Mouse (Mus musculus): ENCODE measurements around the gene Sypl2. TPM values are rescaled to one million over a fixed set of nuclear protein-coding genes. Genes with fewer than 3 reads are reported as not detected.
"Not testable (repeated sequence)": the region's sequence is repeated elsewhere in the genome, so short reads cannot be mapped to it uniquely, and the experiment has no call there.

The Sypl2 gene
- under 1 TPM in 3 of 26 experiments, not detected in 23; 0.13 to 0.24 (median 0.18) TPM for total RNA-seq (2018; cell fraction: chromatin; rRNA removed)
- under 1 TPM in 4 of 26 experiments, not detected in 22; under 0.01 to 0.10 (median 0.05) TPM for total RNA-seq (2018; cell fraction: cytosol; rRNA removed)
- under 1 TPM in 2 of 26 experiments, not detected in 24; 0.14 to 0.16 TPM for total RNA-seq (2018; cell fraction: nucleus; rRNA removed)
- 0.04 TPM in 1 of 3 replicates, not detected in the others for polyA plus RNA-seq (2018)

- Histone ChIP-seq H3K27ac (no peak within 1 kb of the TSS), H3K36me3 (ENCODE audit: inconsistent target) (no peaks in the 10 kb centered on the region), H3K4me3 (ENCODE audit: inconsistent target) (peak within 1 kb of the TSS; percentile 26), H3K79me2 (ENCODE audit: inconsistent target) (no peaks in the 10 kb centered on the region)
- WGBS (ENCODE audit: missing documents) = 7% methylated on average over 44 of the region's 44 CpGs
Measured at GRCm38 (mm10) chr3:108226558-108227350, at the start of gene Sypl2. Gene Sypl2 (minus strand): TSS chr3:108226648.

- Histone ChIP-seq H3K79me2 (ENCODE audit: inconsistent target) (peaks cover 72% of the 10 kb centered on the region), H3K27ac (no peak overlapping the region), H3K36me3 (ENCODE audit: inconsistent target) (peaks cover 23% of the 10 kb centered on the region; the same call in 1 of the 2 replicates), H3K4me3 (ENCODE audit: inconsistent target) (no peak overlapping the region)
- WGBS (ENCODE audit: missing documents) = 27% methylated on average over 3 of the region's 3 CpGs
Measured at GRCm38 (mm10) chr3:108259319-108259718, 32.9 kb upstream of the Sypl2 start.

GRCm38 (mm10) chr3:108257831-108258500, 31.5 kb upstream of the Sypl2 start:
- Histone ChIP-seq H3K79me2 (ENCODE audit: inconsistent target) (peaks cover 59% of the 10 kb centered on the region), H3K27ac (peak overlapping the region; percentile 61), H3K36me3 (ENCODE audit: inconsistent target) (peaks cover 16% of the 10 kb centered on the region; the same call in 1 of the 2 replicates), H3K4me3 (ENCODE audit: inconsistent target) (peak overlapping the region; percentile 94)
- WGBS (ENCODE audit: missing documents) = 15% methylated on average over 3 of the region's 3 CpGs

- peaks cover 7% of the 10 kb centered on the region; the same call in 1 of the 2 replicates for H3K36me3 ChIP-seq (ENCODE audit: inconsistent target)
- 1% methylated on average over 79 of the region's 79 CpGs for WGBS (ENCODE audit: missing documents)
- peak within 1 kb of the TSS; percentile 61 for H3K27ac ChIP-seq
- peaks cover 49% of the 10 kb centered on the region for H3K79me2 ChIP-seq (ENCODE audit: inconsistent target)
- peak within 1 kb of the TSS; percentile 94 for H3K4me3 ChIP-seq (ENCODE audit: inconsistent target)
Measured at GRCm38 (mm10) chr3:108256719-108257637, 30.5 kb upstream of the Sypl2 start, which contains the start of gene Psma5. Gene Psma5 (plus strand): TSS chr3:108256926.

GRCm38 (mm10) chr3:108246857-108247256, 20.4 kb upstream of the Sypl2 start:
- 47% methylated on average over 2 of the region's 2 CpGs for whole genome bisulfite sequencing (ENCODE audit: missing documents)
- no peak overlapping the region for H3K27ac ChIP-seq
- H3K36me3 ChIP-seq (ENCODE audit: inconsistent target) = no peaks in the 10 kb centered on the region
- no peak overlapping the region for H3K4me3 ChIP-seq (ENCODE audit: inconsistent target)
- H3K79me2 ChIP-seq (ENCODE audit: inconsistent target) = no peaks in the 10 kb centered on the region

GRCm38 (mm10) chr3:108241243-108241839, 14.9 kb upstream of the Sypl2 start:
- H3K27ac ChIP-seq = no peak overlapping the region
- H3K79me2 ChIP-seq (ENCODE audit: inconsistent target) = no peaks in the 10 kb centered on the region
- WGBS (ENCODE audit: missing documents) = 80% methylated on average over 3 of the region's 3 CpGs

GRCm38 (mm10) chr3:108237474-108238102, 11.1 kb upstream of the Sypl2 start:
- not testable (repeated sequence) for H3K79me2 ChIP-seq (ENCODE audit: inconsistent target); H3K4me3 ChIP-seq (ENCODE audit: inconsistent target); H3K27ac ChIP-seq; H3K36me3 ChIP-seq (ENCODE audit: inconsistent target)
- 100% methylated on average over 1 of the region's 4 CpGs for WGBS (ENCODE audit: missing documents)

More at GRCm38 (mm10) chr3:108241243-108241839, 14.9 kb upstream of the Sypl2 start:
- no peaks in the 10 kb centered on the region for H3K36me3 ChIP-seq (ENCODE audit: inconsistent target)
- H3K4me3 ChIP-seq (ENCODE audit: inconsistent target) = no peak overlapping the region

GRCm38 (mm10) chr3:108231646-108232045, 5.2 kb upstream of the Sypl2 start:
- H3K4me3 ChIP-seq (ENCODE audit: inconsistent target) = no peak overlapping the region
- 87% methylated on average over 4 of the region's 4 CpGs for WGBS (ENCODE audit: missing documents)
- peak overlapping the region; percentile 61; the same call in 1 of the 2 replicates for H3K27ac ChIP-seq
- H3K79me2 ChIP-seq (ENCODE audit: inconsistent target) = no peaks in the 10 kb centered on the region
- no peaks in the 10 kb centered on the region for H3K36me3 ChIP-seq (ENCODE audit: inconsistent target)

GRCm38 (mm10) chr3:108227521-108227920, 1.1 kb upstream of the Sypl2 start:
- H3K79me2 ChIP-seq (ENCODE audit: inconsistent target) = no peaks in the 10 kb centered on the region
- 90% methylated on average over 2 of the region's 2 CpGs for WGBS (ENCODE audit: missing documents)

GRCm38 (mm10) chr3:108225711-108226557, 514 bp downstream of the Sypl2 start:
- Histone ChIP-seq H3K27ac (no peak overlapping the region), H3K36me3 (ENCODE audit: inconsistent target) (no peaks in the 10 kb centered on the region), H3K79me2 (ENCODE audit: inconsistent target) (no peaks in the 10 kb centered on the region), H3K4me3 (ENCODE audit: inconsistent target) (no peak overlapping the region)
- WGBS (ENCODE audit: missing documents) = 12% methylated on average over 61 of the region's 67 CpGs

More at GRCm38 (mm10) chr3:108227521-108227920, 1.1 kb upstream of the Sypl2 start:
- Histone ChIP-seq H3K27ac (no peak overlapping the region), H3K36me3 (ENCODE audit: inconsistent target) (no peaks in the 10 kb centered on the region), H3K4me3 (ENCODE audit: inconsistent target) (no peak overlapping the region)

- Histone ChIP-seq H3K79me2 (ENCODE audit: inconsistent target) (no peaks in the 10 kb centered on the region), H3K27ac (no peak overlapping the region), H3K36me3 (ENCODE audit: inconsistent target) (no peaks in the 10 kb centered on the region), H3K4me3 (ENCODE audit: inconsistent target) (no peak overlapping the region)
- 87% methylated on average over 3 of the region's 3 CpGs for WGBS (ENCODE audit: missing documents)
Measured at GRCm38 (mm10) chr3:108220661-108221060, 5.8 kb downstream of the Sypl2 start.

- Histone ChIP-seq H3K36me3 (ENCODE audit: inconsistent target) (no peaks in the 10 kb centered on the region), H3K4me3 (ENCODE audit: inconsistent target) (no peak overlapping the region), H3K79me2 (ENCODE audit: inconsistent target) (no peaks in the 10 kb centered on the region), H3K27ac (no peak overlapping the region)
- 5% methylated on average over 5 of the region's 5 CpGs for WGBS (ENCODE audit: missing documents)
Measured at GRCm38 (mm10) chr3:108214734-108215133, 11.7 kb downstream of the Sypl2 start.
